Mouse (Mus musculus) embryonic facial prominence, embryonic 14.5 days (tissue): ENCODE measurements at regions not wholly inside any gene's neighbourhood (a gene's known extent, or its start where the extent isn't known, plus 50 kb on each side); places are given as distances from the start of the nearest gene placed in this dataset.

Experiments used
- ATAC-seq: fragments of 200-750 bp; cut with Nextera tagmentation; 2 replicates; pipeline ENCODE4 v1.8.0; 2017; ENCODE audit warnings: low read depth, moderate number of reproducible peaks, moderate TSS enrichment
- DNase-seq: peaks from one replicate; pipeline ENCODE4 v3.0.0-alpha.2; 2015; ENCODE audit warnings: low spot score
- H3K27ac ChIP-seq: fragments of 300-500 bp; sonication (generic); replicated peaks from 2 replicates; pipeline ENCODE4 v1.5.1; 2014; ENCODE audit warnings: low read depth, mild to moderate bottlenecking, low read length, moderate library complexity
- H3K27me3 ChIP-seq: fragments of 300-500 bp; sonication (generic); replicated peaks from 2 replicates; pipeline ENCODE4 v1.6.1; 2014; ENCODE audit warnings: low read length; ENCODE audit not compliant: control insufficient read depth, insufficient read depth
- H3K36me3 ChIP-seq: fragments of 300-500 bp; sonication (generic); 2 replicates; pipeline ENCODE4 v1.6.1; 2014; ENCODE audit warnings: low read length, mixed read lengths; ENCODE audit not compliant: control insufficient read depth, insufficient read depth
- H3K4me1 ChIP-seq: fragments of 300-500 bp; sonication (generic); 2 replicates; pipeline ENCODE4 v1.6.1; 2014; ENCODE audit warnings: antibody characterized with exemption, low read length; ENCODE audit not compliant: control insufficient read depth, insufficient read depth
- H3K4me2 ChIP-seq: fragments of 300-500 bp; sonication (generic); 2 replicates; pipeline ENCODE4 v1.6.1; 2014; ENCODE audit warnings: low read depth, mild to moderate bottlenecking, low read length, moderate library complexity, mixed read lengths
- H3K4me3 ChIP-seq: fragments of 300-500 bp; sonication (generic); 2 replicates; pipeline ENCODE4 v1.5.1; 2014; ENCODE audit warnings: low read depth, mild to moderate bottlenecking, low read length
- H3K9ac ChIP-seq: fragments of 300-500 bp; sonication (generic); 2 replicates; pipeline ENCODE4 v1.6.1; 2014; ENCODE audit warnings: low read depth, mild to moderate bottlenecking, low read length, moderate library complexity, mixed read lengths
- H3K9me3 ChIP-seq: fragments of 300-500 bp; sonication (generic); 2 replicates; pipeline ENCODE4 v1.6.1; 2016; ENCODE audit warnings: low read length; ENCODE audit not compliant: control insufficient read depth
- WGBS: fragments of 180-500 bp; shearing (Covaris S2); extraction: QIAGEN DNeasy Blood & Tissue Kit; methylation state at CpG from one replicate; pipeline ENCODE4 v1.1.7; 2014; 5-methylcytosine and 5-hydroxymethylcytosine counted together

GRCm38 (mm10) chr14:92764354-92764753 lies 1126.1 kb downstream of the Pcdh9 start:
- H3K4me1 ChIP-seq = no peaks in the 10 kb centered on the region
- H3K27me3 ChIP-seq = no peaks in the 10 kb centered on the region
- H3K4me3 ChIP-seq = no peak overlapping the region
- ATAC-seq = no peak
- no peaks in the 10 kb centered on the region for H3K36me3 ChIP-seq
- H3K9ac ChIP-seq = no peak overlapping the region
- no peak for DNase-seq
- no peaks in the 10 kb centered on the region for H3K9me3 ChIP-seq
- H3K4me2 ChIP-seq = no peak overlapping the region
- 24% methylated on average over 6 of the region's 6 CpGs for WGBS
- no peak overlapping the region for H3K27ac ChIP-seq

DNA sequence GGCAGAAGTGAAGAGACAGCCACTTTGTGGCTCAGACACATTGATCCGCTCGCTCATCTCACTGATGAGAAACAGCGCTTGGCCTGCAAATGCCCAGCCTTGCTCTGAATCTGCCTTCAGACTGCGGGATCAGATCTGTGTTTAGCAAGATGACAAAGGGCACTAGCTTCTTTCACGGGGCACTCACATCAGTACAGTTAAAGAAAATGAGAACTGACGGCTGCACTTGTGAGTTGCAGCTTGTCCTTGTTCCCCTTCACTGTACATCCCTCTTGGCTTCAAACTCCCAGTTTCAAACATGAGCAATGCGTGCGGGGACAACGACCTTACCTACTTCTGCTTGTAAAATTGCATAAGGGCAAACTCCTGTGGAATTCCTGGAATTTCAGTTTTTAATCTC lies 1135.8 kb downstream of the Pcdh9 start:
- Histone ChIP-seq H3K4me3 (no peak overlapping the region), H3K27ac (no peak overlapping the region), H3K9me3 (no peaks in the 10 kb centered on the region), H3K4me1 (no peaks in the 10 kb centered on the region), H3K9ac (no peak overlapping the region), H3K4me2 (no peak overlapping the region), H3K27me3 (no peaks in the 10 kb centered on the region), H3K36me3 (no peaks in the 10 kb centered on the region)
- 61% methylated on average over 9 of the region's 9 CpGs for WGBS
- DNase-seq = peak; percentile 8
- no peak for ATAC-seq

DNA sequence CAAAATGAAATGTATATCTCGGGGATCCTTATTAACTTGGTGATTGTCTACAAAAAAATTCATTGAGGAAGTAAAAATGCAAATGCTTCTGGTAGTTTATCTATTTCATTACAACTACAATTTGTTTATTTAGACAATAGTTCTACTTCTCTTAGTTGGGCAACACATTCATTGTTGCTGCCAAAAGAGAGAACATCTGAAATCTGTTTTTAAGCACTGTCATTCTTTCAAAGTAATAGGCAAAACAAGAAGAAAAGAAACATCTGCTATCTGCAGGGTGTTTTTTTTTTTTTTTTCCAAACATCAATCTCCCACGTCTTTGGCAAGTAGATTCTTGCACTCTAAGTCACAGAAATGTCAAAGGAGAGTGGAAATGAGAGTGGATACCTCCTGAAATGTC lies 1172.8 kb downstream of the Pcdh9 start:
- H3K9me3 ChIP-seq = no peaks in the 10 kb centered on the region
- H3K4me2 ChIP-seq = no peak overlapping the region
- no peaks in the 10 kb centered on the region for H3K36me3 ChIP-seq
- no peak for ATAC-seq
- no peaks in the 10 kb centered on the region for H3K27me3 ChIP-seq
- WGBS = 41% methylated on average over 2 of the region's 2 CpGs
- H3K4me3 ChIP-seq = no peak overlapping the region
- no peak for DNase-seq
- no peak overlapping the region for H3K27ac ChIP-seq
- no peaks in the 10 kb centered on the region for H3K4me1 ChIP-seq
- H3K9ac ChIP-seq = no peak overlapping the region

- DNase-seq (no peak), ATAC-seq (no peak)
- H3K9ac ChIP-seq = no peak overlapping the region
- no peaks in the 10 kb centered on the region for H3K36me3 ChIP-seq
- H3K4me1 ChIP-seq = no peaks in the 10 kb centered on the region
- no peaks in the 10 kb centered on the region for H3K27me3 ChIP-seq
- 69% methylated on average over 1 of the region's 1 CpGs for WGBS
- no peak overlapping the region for H3K4me3 ChIP-seq
- no peak overlapping the region for H3K27ac ChIP-seq
- H3K4me2 ChIP-seq = no peak overlapping the region
- H3K9me3 ChIP-seq = no peaks in the 10 kb centered on the region
These were observed 1202.3 kb downstream of the Pcdh9 start for GRCm38 (mm10) chr14:92688151-92688550.

- no peak for ATAC-seq
- WGBS = 52% methylated on average over 1 of the region's 1 CpGs
- H3K36me3 ChIP-seq = no peaks in the 10 kb centered on the region
- H3K9ac ChIP-seq = no peak overlapping the region
- no peaks in the 10 kb centered on the region for H3K9me3 ChIP-seq
- H3K27me3 ChIP-seq = no peaks in the 10 kb centered on the region
- no peaks in the 10 kb centered on the region for H3K4me1 ChIP-seq
- no peak overlapping the region for H3K4me3 ChIP-seq
- DNase-seq = no peak
- no peak overlapping the region for H3K27ac ChIP-seq
- no peak overlapping the region for H3K4me2 ChIP-seq
These were observed 1203.4 kb downstream of the Pcdh9 start for GRCm38 (mm10) chr14:92687106-92687505.

DNA sequence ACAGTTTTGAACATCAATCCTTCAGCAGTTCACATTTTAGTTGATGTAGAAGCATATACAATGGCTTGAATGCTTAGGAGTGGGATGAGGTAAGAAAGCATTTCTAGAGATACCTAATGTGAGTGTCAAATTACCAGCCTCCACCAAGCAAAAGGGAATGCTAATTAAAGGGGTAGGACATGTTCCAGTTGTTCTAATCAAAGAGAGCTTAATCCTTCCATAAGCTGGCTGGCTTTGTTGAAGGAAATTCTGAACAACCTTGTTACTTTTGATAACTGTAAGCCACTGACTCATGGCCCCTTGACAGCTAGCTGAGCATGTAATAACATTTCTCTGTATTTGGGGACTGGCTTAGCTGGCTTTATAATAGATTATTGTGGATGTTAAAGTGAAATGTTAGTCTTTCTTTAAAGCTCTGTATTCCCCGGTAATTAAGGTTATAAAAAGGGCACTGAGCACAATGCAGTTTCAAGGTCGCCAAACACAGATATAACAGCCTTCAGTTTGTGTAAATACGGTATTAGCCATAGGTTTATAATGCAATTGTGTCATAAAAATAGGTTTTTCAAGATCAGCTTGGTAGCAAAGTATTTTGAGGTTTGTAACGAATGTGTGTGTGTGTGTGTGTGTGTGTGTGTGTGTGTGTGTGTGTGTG lies 1211.5 kb downstream of the Pcdh9 start:
- ATAC-seq = peak; percentile 68
- Histone ChIP-seq H3K9me3 (no peaks in the 10 kb centered on the region), H3K36me3 (no peaks in the 10 kb centered on the region), H3K9ac (no peak overlapping the region), H3K27me3 (no peaks in the 10 kb centered on the region), H3K27ac (no peak overlapping the region), H3K4me2 (no peak overlapping the region), H3K4me1 (no peaks in the 10 kb centered on the region), H3K4me3 (no peak overlapping the region)
- DNase-seq = peak; percentile 55
- 61% methylated on average over 4 of the region's 4 CpGs for WGBS

DNA sequence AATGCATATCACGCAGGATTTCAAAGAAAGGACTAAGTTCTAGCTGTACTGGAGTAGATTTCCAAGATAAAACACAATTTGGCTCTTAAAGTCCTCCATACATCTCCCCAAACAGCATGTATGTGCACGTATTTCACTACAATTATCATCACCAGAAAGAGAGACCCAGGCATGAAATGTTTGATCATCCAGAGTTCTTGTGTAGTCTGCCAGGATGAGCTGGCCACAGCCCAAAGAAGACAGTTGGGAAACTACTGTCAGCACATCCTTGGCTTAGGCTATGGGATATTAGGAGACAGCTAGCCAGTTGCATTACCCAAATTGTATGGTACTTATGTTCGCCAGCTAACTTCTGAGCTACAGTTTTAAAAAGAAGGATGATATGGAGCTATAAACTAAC lies 1216.3 kb downstream of the Pcdh9 start:
- H3K4me2 ChIP-seq = no peak overlapping the region

More for the DNA sequence above, 1216.3 kb downstream of the Pcdh9 start:
- H3K36me3 ChIP-seq = no peaks in the 10 kb centered on the region
- WGBS = 79% methylated on average over 3 of the region's 3 CpGs
- H3K9me3 ChIP-seq = no peaks in the 10 kb centered on the region
- H3K9ac ChIP-seq = no peak overlapping the region
- no peak for DNase-seq
- ATAC-seq = no peak
- H3K4me3 ChIP-seq = no peak overlapping the region
- H3K4me1 ChIP-seq = no peaks in the 10 kb centered on the region
- H3K27ac ChIP-seq = no peak overlapping the region
- H3K27me3 ChIP-seq = no peaks in the 10 kb centered on the region
